In genomic region chr17:28329503-28330231, GRCm38 (mm10) we compare ENCODE assay signal across 9 mouse cellular contexts. TPM values are rescaled to one million over a fixed set of nuclear protein-coding genes. Genes with fewer than 3 reads are reported as not detected.
DNase-seq lines count a peak whose midpoint lies in the region; ATAC-seq and TF ChIP-seq lines count a peak whose summit lies in the region.
"Had no signal": no experiment of that assay in that cellular context is flagged by ENCODE, and none has a peak within 500 bp of the region (broad histone marks: within the 10 kb centered on the region; RNA-seq: fewer than 3 reads in every experiment).

No protein-coding gene starts in this region.

- no peak for TF ChIP-seq POLR2A in lung, adult 2 months (IDR thresholded peaks at IDR 0.05; ENCODE audit: borderline replicate concordance, extremely low read depth, low read depth, low read length)

- H3K9me3 ChIP-seq in lung, embryonic 14.5 days (ENCODE audit: low read depth, low read length), result no peaks in the 10 kb centered on the region
- peaks cover 1% of the 10 kb centered on the region; the same call in 1 of the 2 replicates for H3K9me3 ChIP-seq in embryonic facial prominence, embryonic 10.5 days
- no peaks in the 10 kb centered on the region for H3K9me3 ChIP-seq in intestine, embryonic 15.5 days
- no peaks in the 10 kb centered on the region for H3K9me3 ChIP-seq in neural tube, embryonic 15.5 days (replicated peaks)

- peak overlapping the region; percentile 97 for H3K27ac ChIP-seq in lung, embryonic 14.5 days (ENCODE audit: low read depth)
- peak overlapping the region; percentile 97 for H3K27ac ChIP-seq in embryonic facial prominence, embryonic 10.5 days (replicated peaks)
- H3K27ac ChIP-seq in intestine, embryonic 15.5 days, result peak overlapping the region; percentile 96
- H3K27ac ChIP-seq in neural tube, embryonic 15.5 days (replicated peaks), result peak overlapping the region; percentile 18; the same call in 1 of the 2 replicates

- no peak for ATAC-seq in lung, embryonic 14.5 days (ENCODE audit: insufficient read depth)
- ATAC-seq in intestine, embryonic 15.5 days, result no peak
- ATAC-seq in neural tube, embryonic 15.5 days (ENCODE audit: low FRiP score), result no peak
- ATAC-seq in frontal cortex, adult (ENCODE audit: low TSS enrichment), result no peak

- H3K27me3 ChIP-seq in lung, embryonic 14.5 days (ENCODE audit: insufficient read depth, low read length), result no peaks in the 10 kb centered on the region
- H3K27me3 ChIP-seq in embryonic facial prominence, embryonic 10.5 days (replicated peaks; ENCODE audit: low read depth, poor library complexity, severe bottlenecking), result no peaks in the 10 kb centered on the region
- H3K27me3 ChIP-seq in intestine, embryonic 15.5 days (replicated peaks), result no peaks in the 10 kb centered on the region
- no peaks in the 10 kb centered on the region for H3K27me3 ChIP-seq in neural tube, embryonic 15.5 days (replicated peaks)

- 4% methylated on average over 4 of the region's 4 CpGs for WGBS in lung, embryonic 14.5 days
- 16% methylated on average over 4 of the region's 4 CpGs for WGBS in lung, adult 2 months
- WGBS in embryonic facial prominence, embryonic 10.5 days, result 8% methylated on average over 4 of the region's 4 CpGs
- WGBS in intestine, embryonic 15.5 days, result 6% methylated on average over 4 of the region's 4 CpGs
- WGBS in neural tube, embryonic 15.5 days, result 6% methylated on average over 4 of the region's 4 CpGs

- H3K4me1 ChIP-seq in lung, embryonic 14.5 days (ENCODE audit: insufficient read depth), result peaks cover 12% of the 10 kb centered on the region
- H3K4me1 ChIP-seq in lung, adult 2 months (ENCODE audit: control insufficient read depth, insufficient read depth, low read length), result peaks cover 7% of the 10 kb centered on the region
- H3K4me1 ChIP-seq in embryonic facial prominence, embryonic 10.5 days, result peaks cover 82% of the 10 kb centered on the region
- H3K4me1 ChIP-seq in intestine, embryonic 15.5 days (replicated peaks), result peaks cover 43% of the 10 kb centered on the region
- peaks cover 44% of the 10 kb centered on the region for H3K4me1 ChIP-seq in neural tube, embryonic 15.5 days

- peak overlapping the region; percentile 95 for H3K4me3 ChIP-seq in lung, embryonic 14.5 days (ENCODE audit: low read depth, low read length)
- H3K4me3 ChIP-seq in lung, adult 2 months (replicated peaks; ENCODE audit: extremely low read depth, low read depth, low read length), result no peak overlapping the region
- peak overlapping the region; percentile 83 for H3K4me3 ChIP-seq in embryonic facial prominence, embryonic 10.5 days
- peak overlapping the region; percentile 86 for H3K4me3 ChIP-seq in intestine, embryonic 15.5 days (replicated peaks)
- peak overlapping the region; percentile 77 for H3K4me3 ChIP-seq in neural tube, embryonic 15.5 days (replicated peaks)

- peak overlapping the region; percentile 90 for H3K4me2 ChIP-seq in lung, embryonic 14.5 days
- H3K4me2 ChIP-seq in intestine, embryonic 15.5 days (replicated peaks), result peak overlapping the region; percentile 80
- peak overlapping the region; percentile 90 for H3K4me2 ChIP-seq in neural tube, embryonic 15.5 days

- H3K36me3 ChIP-seq in lung, embryonic 14.5 days (ENCODE audit: insufficient read depth), result peaks cover 68% of the 10 kb centered on the region
- H3K36me3 ChIP-seq in embryonic facial prominence, embryonic 10.5 days (replicated peaks), result peaks cover 79% of the 10 kb centered on the region
- H3K36me3 ChIP-seq in intestine, embryonic 15.5 days, result peaks cover 9% of the 10 kb centered on the region; the same call in 1 of the 2 replicates
- peaks cover 19% of the 10 kb centered on the region for H3K36me3 ChIP-seq in neural tube, embryonic 15.5 days

- peak; percentile 35 for DNase-seq in lung, embryonic 14.5 days
- no peak for DNase-seq in lung, adult 2 months
- DNase-seq in embryonic facial prominence, embryonic 10.5 days (ENCODE audit: low spot score), result no peak
- DNase-seq in retina, embryonic 14.5 days (ENCODE audit: low spot score), result no peak
- DNase-seq in cerebellum, adult 8-10 months, result no peak
- DNase-seq: gastrocnemius, postnatal 25 days had no signal

- no peak for TF ChIP-seq CTCF in lung, embryonic 14.5 days (IDR thresholded peaks at IDR 0.05; ENCODE audit: low read depth)
- TF ChIP-seq CTCF in lung, adult 2 months (IDR thresholded peaks at IDR 0.05; ENCODE audit: insufficient read depth, low read length), result no peak

- peak overlapping the region; percentile 85 for H3K9ac ChIP-seq in lung, embryonic 14.5 days
- H3K9ac ChIP-seq in intestine, embryonic 15.5 days, result peak overlapping the region; percentile 99
- peak overlapping the region; percentile 98 for H3K9ac ChIP-seq in neural tube, embryonic 15.5 days (replicated peaks)

RNA-seq across cellular contexts. Expression of gene Rpl10a, which starts 1.4 kb away (rescaled TPM):
- polyA plus RNA-seq in lung, embryonic 14.5 days (2014; fragmentation: Nextera tagmentation; extraction: Ambion mirVana), result 799 and 802 TPM in 2 replicates
- polyA plus RNA-seq in lung, adult 2 months (2012; rRNA removed), result 1,664 and 1,938 TPM in 2 replicates
- 539 and 546 TPM in 2 replicates for polyA plus RNA-seq in embryonic facial prominence, embryonic 10.5 days (2016; fragmentation: Nextera tagmentation; extraction: Ambion mirVana)
- 639 and 690 TPM in 2 replicates for polyA plus RNA-seq in intestine, embryonic 15.5 days (2015; fragmentation: Nextera tagmentation; extraction: Ambion mirVana)
- polyA plus RNA-seq in neural tube, embryonic 15.5 days (2015; fragmentation: Nextera tagmentation; extraction: Ambion mirVana), result 329 and 387 TPM in 2 replicates

RNA-seq across cellular contexts. Expression of gene Fance, which starts 16.3 kb away (rescaled TPM):
- polyA plus RNA-seq in lung, embryonic 14.5 days (2014; fragmentation: Nextera tagmentation; extraction: Ambion mirVana), result 28.2 and 35.3 TPM in 2 replicates
- 18.2 and 21.7 TPM in 2 replicates for polyA plus RNA-seq in lung, adult 2 months (2012; rRNA removed)
- 28.4 and 30.9 TPM in 2 replicates for polyA plus RNA-seq in embryonic facial prominence, embryonic 10.5 days (2016; fragmentation: Nextera tagmentation; extraction: Ambion mirVana)
- 22.7 and 29.8 TPM in 2 replicates for polyA plus RNA-seq in intestine, embryonic 15.5 days (2015; fragmentation: Nextera tagmentation; extraction: Ambion mirVana)
- 26.3 and 30.3 TPM in 2 replicates for polyA plus RNA-seq in neural tube, embryonic 15.5 days (2015; fragmentation: Nextera tagmentation; extraction: Ambion mirVana)

RNA-seq across cellular contexts. Expression of gene Tead3, which starts 20.9 kb away (rescaled TPM):
- 11.2 and 11.3 TPM in 2 replicates for polyA plus RNA-seq in lung, embryonic 14.5 days (2014; fragmentation: Nextera tagmentation; extraction: Ambion mirVana)
- polyA plus RNA-seq in lung, adult 2 months (2012; rRNA removed), result 28.1 and 30.7 TPM in 2 replicates
- polyA plus RNA-seq in embryonic facial prominence, embryonic 10.5 days (2016; fragmentation: Nextera tagmentation; extraction: Ambion mirVana), result 8.4 and 9.2 TPM in 2 replicates
- 8.9 and 10.0 TPM in 2 replicates for polyA plus RNA-seq in intestine, embryonic 15.5 days (2015; fragmentation: Nextera tagmentation; extraction: Ambion mirVana)
- 1.5 and 3.2 TPM in 2 replicates for polyA plus RNA-seq in neural tube, embryonic 15.5 days (2015; fragmentation: Nextera tagmentation; extraction: Ambion mirVana)

RNA-seq across cellular contexts. Expression of gene Tulp1, which starts 35.4 kb away (rescaled TPM):
- polyA plus RNA-seq in lung, embryonic 14.5 days (2014; fragmentation: Nextera tagmentation; extraction: Ambion mirVana), result 3.0 and 3.6 TPM in 2 replicates
- 7.0 and 7.2 TPM in 2 replicates for polyA plus RNA-seq in lung, adult 2 months (2012; rRNA removed)
- polyA plus RNA-seq in embryonic facial prominence, embryonic 10.5 days (2016; fragmentation: Nextera tagmentation; extraction: Ambion mirVana), result 3.4 and 4.9 TPM in 2 replicates
- 3.6 and 4.1 TPM in 2 replicates for polyA plus RNA-seq in intestine, embryonic 15.5 days (2015; fragmentation: Nextera tagmentation; extraction: Ambion mirVana)
- 1.1 and 1.5 TPM in 2 replicates for polyA plus RNA-seq in neural tube, embryonic 15.5 days (2015; fragmentation: Nextera tagmentation; extraction: Ambion mirVana)

Comparison
In these comparisons a context has a peak if more than half of its experiments do, and no peak if none do; other contexts are left out.
1. H3K27ac ChIP-seq: peak in every context shown above with its lines; median percentile 97 in lung, embryonic 14.5 days; 97 in embryonic facial prominence, embryonic 10.5 days; 96 in intestine, embryonic 15.5 days; 18 in neural tube, embryonic 15.5 days.